Mouse (Mus musculus): ENCODE data around the gene Gm10447. TPM values are rescaled to one million over a fixed set of nuclear protein-coding genes. Genes with fewer than 3 reads are reported as not detected.

The Gm10447 gene
- not detected in 2 replicates for polyA plus RNA-seq (2012; ENCODE audit: insufficient read depth, insufficient read length, missing spikeins)

DNA sequence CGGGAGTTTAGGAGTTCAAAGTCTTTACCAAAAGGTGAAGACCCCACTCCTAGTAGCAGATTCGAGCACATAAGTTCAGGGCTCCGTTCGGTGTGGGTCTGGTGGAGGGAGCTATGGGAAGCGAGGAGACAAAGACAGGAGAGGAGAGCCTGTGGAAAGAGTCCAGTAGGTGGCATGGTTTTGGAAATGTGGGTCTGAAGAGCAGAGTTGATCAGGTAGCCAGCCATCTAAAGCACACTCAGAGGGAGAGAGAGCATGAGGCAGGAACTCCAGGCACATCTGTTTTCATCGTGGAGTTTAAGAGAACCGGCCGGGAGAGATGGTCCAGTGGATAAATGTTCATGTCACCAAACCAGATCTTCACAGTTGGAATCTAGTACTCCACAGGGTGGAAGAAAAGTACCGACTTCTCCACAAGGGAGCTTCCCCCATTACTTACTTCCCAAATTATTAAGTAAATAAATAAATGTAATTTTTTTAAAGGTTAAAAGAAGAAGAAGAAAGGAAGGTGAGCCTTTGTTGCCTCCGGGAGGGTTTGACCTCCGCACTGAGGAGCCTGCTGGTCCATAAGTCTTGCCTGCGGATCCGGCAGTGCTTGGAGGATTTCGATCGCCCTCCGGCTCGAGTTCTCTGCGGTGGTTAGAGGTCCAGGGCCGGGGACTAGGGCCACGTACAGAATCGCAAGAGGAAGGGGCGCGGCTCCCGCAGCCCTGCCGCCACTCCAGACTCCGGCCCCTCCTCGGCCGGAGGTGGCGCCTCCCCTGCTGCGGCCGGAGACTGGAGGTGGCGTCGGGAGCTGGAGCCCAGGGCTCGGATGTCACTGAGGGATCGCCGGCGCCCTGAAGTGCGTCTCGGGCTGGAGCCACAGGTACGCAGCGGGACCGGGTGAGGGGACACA is at the start of gene Gm10447, which contains the start of gene Shroom1:
Gene Gm10447, minus strand, starts transcription at position 637 of the 898 bp plus-strand sequence.
Gene Shroom1, plus strand, starts transcription at position 732 of the 898 bp plus-strand sequence.
- TF ChIP-seq CTCF (IDR thresholded peaks at IDR 0.05; ENCODE audit: low read depth, low read length) (0 out of 2 replicates have a peak, but pooled peaks have one; percentile 22), POLR2A (IDR thresholded peaks at IDR 0.05; ENCODE audit: borderline replicate concordance, low read depth, low read length) (no peak)
- Histone ChIP-seq H3K4me1 (ENCODE audit: control insufficient read depth, insufficient read depth, low read length) (peaks cover 5% of the 10 kb centered on the region; the same call in 1 of the 2 replicates), H3K27ac (ENCODE audit: insufficient read depth, low read depth, low read length) (no peak within 1 kb of the TSS), H3K4me3 (ENCODE audit: insufficient read depth, low read length) (peak within 1 kb of the TSS; percentile 60)

DNA sequence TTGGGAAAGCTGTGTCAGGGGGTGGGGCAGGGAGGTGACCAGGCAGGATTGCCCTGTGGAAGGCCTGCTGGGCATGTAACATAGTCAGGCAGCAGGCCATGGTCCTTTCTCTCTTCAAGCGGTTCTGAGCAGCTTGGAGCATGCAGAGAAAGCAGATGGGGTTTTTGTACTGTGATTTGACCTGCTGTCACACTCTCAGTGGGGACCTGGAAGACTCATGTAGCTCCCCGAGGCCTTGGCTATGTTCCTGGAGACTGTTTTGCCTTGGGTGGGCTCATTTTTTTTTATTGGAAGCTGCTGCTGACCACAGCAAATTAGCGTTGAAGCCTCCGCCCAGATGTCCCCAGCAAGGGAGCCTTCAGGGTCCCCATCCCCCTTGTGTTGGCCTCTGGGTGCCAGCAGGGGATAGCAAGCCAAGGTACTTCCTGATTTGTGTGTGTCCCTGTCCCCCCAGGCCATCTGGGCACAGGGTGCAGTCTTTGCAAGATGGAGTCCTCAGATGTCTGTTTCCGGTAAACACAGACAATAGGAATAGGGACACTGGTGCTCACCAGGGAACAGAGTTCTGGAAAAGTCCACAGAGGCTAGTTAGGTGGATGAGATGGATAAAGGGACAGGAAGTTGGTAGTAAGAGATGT is 48.2 kb upstream of the Gm10447 start:
- H3K4me3 ChIP-seq (ENCODE audit: insufficient read depth, low read length) = no peak overlapping the region
- H3K4me1 ChIP-seq (ENCODE audit: control insufficient read depth, insufficient read depth, low read length) = peaks cover 44% of the 10 kb centered on the region
- H3K27ac ChIP-seq (ENCODE audit: insufficient read depth, low read depth, low read length) = no peak overlapping the region
- TF ChIP-seq CTCF (IDR thresholded peaks at IDR 0.05; ENCODE audit: low read depth, low read length) (no peak), POLR2A (IDR thresholded peaks at IDR 0.05; ENCODE audit: borderline replicate concordance, low read depth, low read length) (no peak)

GRCm38 (mm10) chr11:53504376-53504775 is 47.5 kb upstream of the Gm10447 start:
- no peak overlapping the region for H3K27ac ChIP-seq (ENCODE audit: insufficient read depth, low read depth, low read length)
- peaks cover 44% of the 10 kb centered on the region for H3K4me1 ChIP-seq (ENCODE audit: control insufficient read depth, insufficient read depth, low read length)
- no peak overlapping the region for H3K4me3 ChIP-seq (ENCODE audit: insufficient read depth, low read length)
- TF ChIP-seq POLR2A (IDR thresholded peaks at IDR 0.05; ENCODE audit: borderline replicate concordance, low read depth, low read length) = no peak
- no peak for TF ChIP-seq CTCF (IDR thresholded peaks at IDR 0.05; ENCODE audit: low read depth, low read length)

GRCm38 (mm10) chr11:53503738-53504137 is 46.8 kb upstream of the Gm10447 start:
- no peak overlapping the region for H3K27ac ChIP-seq (ENCODE audit: insufficient read depth, low read depth, low read length)
- no peak for TF ChIP-seq POLR2A (IDR thresholded peaks at IDR 0.05; ENCODE audit: borderline replicate concordance, low read depth, low read length)
- no peak for TF ChIP-seq CTCF (IDR thresholded peaks at IDR 0.05; ENCODE audit: low read depth, low read length)
- H3K4me1 ChIP-seq (ENCODE audit: control insufficient read depth, insufficient read depth, low read length) = peaks cover 44% of the 10 kb centered on the region
- H3K4me3 ChIP-seq (ENCODE audit: insufficient read depth, low read length) = no peak overlapping the region

DNA sequence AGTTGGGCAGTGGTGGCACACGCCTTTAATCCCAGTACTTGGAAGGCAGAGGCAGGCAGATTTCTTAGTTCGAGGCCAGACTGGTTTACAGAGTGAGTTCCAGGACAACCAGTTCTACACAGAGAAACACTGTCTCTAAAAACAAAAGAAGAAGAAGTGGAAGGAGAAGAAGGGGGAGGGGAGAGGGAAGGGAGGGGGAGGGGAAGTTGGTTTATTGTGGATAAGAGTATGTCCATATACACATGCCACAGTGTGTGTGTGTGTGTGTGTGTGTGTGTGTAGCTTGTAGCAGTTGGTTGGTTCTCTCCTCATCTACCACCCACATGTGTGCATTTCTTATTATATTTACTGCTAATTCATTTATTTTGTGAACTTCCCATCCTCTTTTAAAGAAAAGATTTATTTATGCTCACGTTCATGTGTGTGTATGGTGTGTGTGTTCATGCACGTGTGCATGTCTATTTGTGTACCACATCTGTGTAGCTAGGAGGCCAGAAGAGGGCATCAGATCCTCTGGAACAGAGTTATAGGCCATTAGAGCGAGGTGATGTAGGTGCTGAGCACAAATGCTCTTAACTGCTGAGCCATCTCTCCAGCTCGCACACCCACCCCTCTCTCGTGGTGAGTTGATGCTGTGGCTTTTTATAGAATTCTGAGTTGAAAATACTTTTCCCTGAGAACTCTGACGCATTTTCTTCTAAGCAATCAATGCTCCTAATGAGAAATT is 45.3 kb upstream of the Gm10447 start:
- TF ChIP-seq CTCF (IDR thresholded peaks at IDR 0.05; ENCODE audit: low read depth, low read length) (no peak), POLR2A (IDR thresholded peaks at IDR 0.05; ENCODE audit: borderline replicate concordance, low read depth, low read length) (no peak)
- no peak overlapping the region for H3K27ac ChIP-seq (ENCODE audit: insufficient read depth, low read depth, low read length)
- peaks cover 31% of the 10 kb centered on the region for H3K4me1 ChIP-seq (ENCODE audit: control insufficient read depth, insufficient read depth, low read length)

GRCm38 (mm10) chr11:53500569-53500968 is 43.7 kb upstream of the Gm10447 start:
- H3K4me1 ChIP-seq (ENCODE audit: control insufficient read depth, insufficient read depth, low read length) = peaks cover 38% of the 10 kb centered on the region
- H3K4me3 ChIP-seq (ENCODE audit: insufficient read depth, low read length) = no peak overlapping the region
- no peak overlapping the region for H3K27ac ChIP-seq (ENCODE audit: insufficient read depth, low read depth, low read length)
- TF ChIP-seq CTCF (IDR thresholded peaks at IDR 0.05; ENCODE audit: low read depth, low read length) (no peak), POLR2A (IDR thresholded peaks at IDR 0.05; ENCODE audit: borderline replicate concordance, low read depth, low read length) (no peak)

More for the DNA sequence above, 45.3 kb upstream of the Gm10447 start:
- H3K4me3 ChIP-seq (ENCODE audit: insufficient read depth, low read length) = no peak overlapping the region

GRCm38 (mm10) chr11:53496946-53497345 is 40.0 kb upstream of the Gm10447 start:
- Histone ChIP-seq H3K4me1 (ENCODE audit: control insufficient read depth, insufficient read depth, low read length) (peaks cover 41% of the 10 kb centered on the region), H3K4me3 (ENCODE audit: insufficient read depth, low read length) (no peak overlapping the region), H3K27ac (ENCODE audit: insufficient read depth, low read depth, low read length) (no peak overlapping the region)
- TF ChIP-seq POLR2A (IDR thresholded peaks at IDR 0.05; ENCODE audit: borderline replicate concordance, low read depth, low read length) (no peak), CTCF (IDR thresholded peaks at IDR 0.05; ENCODE audit: low read depth, low read length) (no peak)

DNA sequence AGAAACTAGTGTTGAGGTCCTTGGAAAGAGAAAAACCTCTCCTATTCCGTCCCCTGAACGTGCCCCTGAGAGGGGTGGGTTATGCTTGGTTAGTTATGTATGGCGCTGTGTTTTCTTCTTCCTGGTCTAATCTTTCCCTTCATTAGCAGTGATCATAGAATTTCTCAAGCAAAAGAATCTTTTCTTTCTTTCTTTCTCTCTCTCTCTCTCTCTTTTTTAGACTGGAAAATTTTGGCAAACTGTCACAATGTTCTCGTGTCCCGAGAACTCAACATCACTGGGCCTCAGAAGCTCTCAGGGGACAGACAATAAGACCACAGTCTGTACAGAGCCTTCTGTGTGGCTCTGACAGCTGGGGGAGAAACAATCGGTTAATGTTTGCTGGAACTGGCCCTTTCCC is 38.5 kb upstream of the Gm10447 start:
- Histone ChIP-seq H3K4me1 (ENCODE audit: control insufficient read depth, insufficient read depth, low read length) (peaks cover 44% of the 10 kb centered on the region), H3K4me3 (ENCODE audit: insufficient read depth, low read length) (no peak overlapping the region), H3K27ac (ENCODE audit: insufficient read depth, low read depth, low read length) (no peak overlapping the region)
- TF ChIP-seq POLR2A (IDR thresholded peaks at IDR 0.05; ENCODE audit: borderline replicate concordance, low read depth, low read length) (no peak), CTCF (IDR thresholded peaks at IDR 0.05; ENCODE audit: low read depth, low read length) (no peak)

DNA sequence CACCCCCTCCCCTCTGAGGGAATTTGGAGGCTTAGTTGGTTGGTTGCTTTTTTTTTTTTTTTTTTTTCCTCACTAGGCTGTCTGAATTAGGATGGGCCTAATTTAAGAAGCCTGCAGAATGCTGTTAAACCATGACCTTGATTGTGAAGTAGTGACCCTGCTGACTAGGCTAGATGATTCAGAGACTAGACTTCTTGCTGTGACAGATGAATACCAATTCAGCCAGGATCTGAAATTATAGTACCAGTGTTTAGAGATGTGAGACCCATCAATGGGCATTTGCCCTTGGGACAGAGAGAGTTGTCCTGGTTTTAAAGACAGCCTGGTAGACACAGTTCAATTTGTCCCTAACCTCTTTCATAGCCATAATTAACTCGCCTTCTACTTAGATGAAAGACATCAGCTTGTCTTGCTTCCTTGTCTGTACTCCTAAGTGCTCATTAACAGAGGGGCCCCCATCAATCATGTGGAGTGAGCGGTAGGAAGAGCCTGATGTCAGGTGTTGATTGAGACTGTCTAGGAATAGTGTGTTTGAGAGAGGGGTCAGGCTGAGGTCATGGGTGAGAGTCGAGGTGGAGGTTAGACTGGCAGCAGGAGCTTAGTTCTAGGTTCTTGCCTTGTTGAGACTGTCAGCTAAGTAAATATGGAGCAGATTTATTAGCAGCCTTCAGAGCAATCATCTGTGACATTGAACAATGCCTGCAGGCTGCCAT is 36.5 kb upstream of the Gm10447 start:
- Histone ChIP-seq H3K27ac (ENCODE audit: insufficient read depth, low read depth, low read length) (no peak overlapping the region), H3K4me1 (ENCODE audit: control insufficient read depth, insufficient read depth, low read length) (peaks cover 44% of the 10 kb centered on the region), H3K4me3 (ENCODE audit: insufficient read depth, low read length) (no peak overlapping the region)
- no peak for TF ChIP-seq POLR2A (IDR thresholded peaks at IDR 0.05; ENCODE audit: borderline replicate concordance, low read depth, low read length)
- no peak for TF ChIP-seq CTCF (IDR thresholded peaks at IDR 0.05; ENCODE audit: low read depth, low read length)
